Mouse (Mus musculus) heart, embryonic 13.5 days (tissue): Measurements from ENCODE around the gene Rps6kb2. TPM values are rescaled to one million over a fixed set of nuclear protein-coding genes. Genes with fewer than 3 reads are reported as not detected.

Source experiments
- ATAC-seq: fragments of 200-750 bp; cut with Nextera tagmentation; 2 replicates; pipeline ENCODE4 v1.8.0; 2017; ENCODE audit warnings: moderate TSS enrichment; ENCODE audit not compliant: insufficient number of reproducible peaks, low FRiP score, low TSS enrichment; ENCODE audit errors: extremely low read depth
- H3K27ac ChIP-seq: fragments of 300-500 bp; sonication (generic); replicated peaks from 2 replicates; pipeline ENCODE4 v1.5.1; 2015; ENCODE audit warnings: moderate library complexity, mild to moderate bottlenecking, inconsistent platforms
- H3K27me3 ChIP-seq: fragments of 300-500 bp; sonication (generic); replicated peaks from 2 replicates; pipeline ENCODE4 v1.6.1; 2015; ENCODE audit warnings: mild to moderate bottlenecking, inconsistent platforms
- H3K36me3 ChIP-seq: fragments of 300-500 bp; sonication (generic); 2 replicates; pipeline ENCODE4 v1.6.1; 2015; ENCODE audit warnings: mild to moderate bottlenecking, inconsistent platforms
- H3K4me1 ChIP-seq: fragments of 300-500 bp; sonication (generic); 2 replicates; pipeline ENCODE4 v1.6.1; 2015; ENCODE audit warnings: inconsistent platforms
- H3K4me2 ChIP-seq: fragments of 300-500 bp; sonication (generic); 2 replicates; pipeline ENCODE4 v1.6.1; 2015; ENCODE audit warnings: inconsistent platforms, mild to moderate bottlenecking, moderate library complexity
- H3K4me3 ChIP-seq: fragments of 300-500 bp; sonication (generic); 2 replicates; pipeline ENCODE4 v1.5.1; 2015; ENCODE audit warnings: moderate library complexity, mild to moderate bottlenecking, inconsistent platforms
- H3K9ac ChIP-seq: fragments of 300-500 bp; sonication (generic); 2 replicates; pipeline ENCODE4 v1.6.1; 2015; ENCODE audit warnings: inconsistent platforms, mild to moderate bottlenecking, moderate library complexity
- H3K9me3 ChIP-seq: fragments of 300-500 bp; sonication (generic); 2 replicates; pipeline ENCODE4 v1.6.1; 2016; ENCODE audit warnings: inconsistent platforms
- WGBS: fragments of 180-500 bp; shearing (Covaris S2); methylation state at CpG from one replicate; pipeline ENCODE4 v1.1.7; 2015; ENCODE audit warnings: mixed read lengths; 5-methylcytosine and 5-hydroxymethylcytosine counted together
- polyA plus RNA-seq: library from polyadenylated mRNA; unstranded; fragments of >200 nt; fragmentation: Nextera tagmentation; extraction: Ambion mirVana; gene quantifications from 2 replicates; pipeline ENCODE4 v1.2.1, GENCODE M21; 2015

Rps6kb2 gene
- polyA plus RNA-seq, 1 experiment from 2014 or later: 46.0 TPM

GRCm38 (mm10) chr19:4113186-4113805 lies 49.9 kb downstream of the Rps6kb2 start:
- WGBS: 56% methylated on average over 13 of the region's 13 CpGs
- H3K4me3 ChIP-seq: no peak overlapping the region
- H3K4me2 ChIP-seq: no peak overlapping the region
- H3K27me3 ChIP-seq: no peaks in the 10 kb centered on the region
- H3K9ac ChIP-seq: 0 out of 2 replicates have a peak overlapping the region, but pooled peaks have one; percentile 14
- no peak for ATAC-seq
- no peaks in the 10 kb centered on the region for H3K9me3 ChIP-seq
- peaks cover 18% of the 10 kb centered on the region for H3K4me1 ChIP-seq
- peaks cover 78% of the 10 kb centered on the region for H3K36me3 ChIP-seq
- H3K27ac ChIP-seq: peak overlapping the region; percentile 55

- no peak overlapping the region for H3K27ac ChIP-seq
- no peak for ATAC-seq
- H3K36me3 ChIP-seq: peaks cover 74% of the 10 kb centered on the region
- no peak overlapping the region for H3K9ac ChIP-seq
- H3K4me2 ChIP-seq: no peak overlapping the region
- no peaks in the 10 kb centered on the region for H3K9me3 ChIP-seq
- peaks cover 18% of the 10 kb centered on the region for H3K4me1 ChIP-seq
- WGBS: 88% methylated on average over 26 of the region's 26 CpGs
- H3K4me3 ChIP-seq: no peak overlapping the region
- H3K27me3 ChIP-seq: no peaks in the 10 kb centered on the region
Measured at GRCm38 (mm10) chr19:4112063-4112960, 50.8 kb downstream of the Rps6kb2 start.

- Histone ChIP-seq H3K4me3 (no peak overlapping the region), H3K9me3 (no peaks in the 10 kb centered on the region), H3K4me1 (peaks cover 8% of the 10 kb centered on the region), H3K9ac (no peak overlapping the region), H3K4me2 (no peak overlapping the region), H3K36me3 (peaks cover 65% of the 10 kb centered on the region), H3K27me3 (0 out of 2 replicates have a peak, but pooled peaks cover 3% of the 10 kb centered on the region), H3K27ac (no peak overlapping the region)
- 85% methylated on average over 9 of the region's 9 CpGs for WGBS
- ATAC-seq: no peak
Measured at GRCm38 (mm10) chr19:4108535-4108934, 54.6 kb downstream of the Rps6kb2 start.

GRCm38 (mm10) chr19:4106654-4107053 lies 56.5 kb downstream of the Rps6kb2 start:
- Histone ChIP-seq H3K27ac (no peak overlapping the region), H3K27me3 (peaks cover 22% of the 10 kb centered on the region), H3K9me3 (no peaks in the 10 kb centered on the region), H3K4me3 (no peak overlapping the region), H3K4me1 (no peaks in the 10 kb centered on the region), H3K36me3 (peaks cover 57% of the 10 kb centered on the region), H3K9ac (no peak overlapping the region), H3K4me2 (no peak overlapping the region)
- 82% methylated on average over 14 of the region's 14 CpGs for WGBS
- ATAC-seq: no peak

GRCm38 (mm10) chr19:4104675-4105194 lies 58.4 kb downstream of the Rps6kb2 start:
- no peak overlapping the region for H3K4me3 ChIP-seq

More at GRCm38 (mm10) chr19:4104675-4105194, 58.4 kb downstream of the Rps6kb2 start:
- 78% methylated on average over 16 of the region's 16 CpGs for WGBS
- H3K27ac ChIP-seq: no peak overlapping the region
- peaks cover 47% of the 10 kb centered on the region for H3K36me3 ChIP-seq
- peaks cover 38% of the 10 kb centered on the region for H3K27me3 ChIP-seq
- no peak for ATAC-seq
- no peak overlapping the region for H3K9ac ChIP-seq
- peaks cover 17% of the 10 kb centered on the region for H3K4me1 ChIP-seq
- H3K9me3 ChIP-seq: no peaks in the 10 kb centered on the region
- no peak overlapping the region for H3K4me2 ChIP-seq

Other genes starting within 250 kb of the Rps6kb2 start
- 2.2 and 2.3 TPM in 2 replicates for gene Aldh3b1, start 233.5 kb downstream of the Rps6kb2 start, polyA plus RNA-seq
- gene Unc93b1, start 228.2 kb downstream of the Rps6kb2 start, polyA plus RNA-seq: 12.4 and 13.6 TPM in 2 replicates
- gene Aldh3b3, start 204.7 kb downstream of the Rps6kb2 start, polyA plus RNA-seq: not detected in 2 replicates
- gene Aldh3b2, start 191.0 kb downstream of the Rps6kb2 start, polyA plus RNA-seq: 0.06 TPM in 1 of 2 replicates, not detected in the other
- 10.4 and 10.8 TPM in 2 replicates for gene Acy3, start 176.8 kb downstream of the Rps6kb2 start, polyA plus RNA-seq
- not detected in 2 replicates for gene Tbx10, start 170.6 kb downstream of the Rps6kb2 start, polyA plus RNA-seq
- gene Nudt8, start 162.8 kb downstream of the Rps6kb2 start, polyA plus RNA-seq: 51.7 and 60.0 TPM in 2 replicates
- 4.1 and 5.4 TPM in 2 replicates for gene Gm49405, start 162.7 kb downstream of the Rps6kb2 start, polyA plus RNA-seq
- 80.5 and 99.3 TPM in 2 replicates for gene Doc2g, start 160.0 kb downstream of the Rps6kb2 start, polyA plus RNA-seq
- gene Ndufv1, start 150.5 kb downstream of the Rps6kb2 start, polyA plus RNA-seq: 407 and 462 TPM in 2 replicates
- 380 and 421 TPM in 2 replicates for gene Gstp1, start 125.4 kb downstream of the Rps6kb2 start, polyA plus RNA-seq
- 5.1 and 5.9 TPM in 2 replicates for gene Gstp2, start 117.3 kb downstream of the Rps6kb2 start, polyA plus RNA-seq
- 0.29 and 0.61 TPM in 2 replicates for gene Gstp3, start 103.8 kb downstream of the Rps6kb2 start, polyA plus RNA-seq
- gene Cabp2, start 81.8 kb downstream of the Rps6kb2 start, polyA plus RNA-seq: not detected in 2 replicates
- 64.5 and 64.9 TPM in 2 replicates for gene Cdk2ap2, start 66.2 kb downstream of the Rps6kb2 start, polyA plus RNA-seq
- gene Pitpnm1, start 63.4 kb downstream of the Rps6kb2 start, polyA plus RNA-seq: 18.2 and 21.8 TPM in 2 replicates
- gene Aip, start 37.5 kb downstream of the Rps6kb2 start, polyA plus RNA-seq: 84.3 and 96.3 TPM in 2 replicates
- not detected in 2 replicates for gene Gpr152, start 23.6 kb downstream of the Rps6kb2 start, polyA plus RNA-seq
- gene Cabp4, start 19.3 kb downstream of the Rps6kb2 start, polyA plus RNA-seq: not detected in 2 replicates
- 107 and 122 TPM in 2 replicates for gene Coro1b, start 14.7 kb downstream of the Rps6kb2 start, polyA plus RNA-seq
- gene Ptprcap, start 9.8 kb downstream of the Rps6kb2 start, polyA plus RNA-seq: 1.2 and 1.4 TPM in 2 replicates
- gene Carns1, start 12.1 kb upstream of the Rps6kb2 start, polyA plus RNA-seq: 4.4 and 5.0 TPM in 2 replicates
- gene Tbc1d10c, start 27.9 kb upstream of the Rps6kb2 start, polyA plus RNA-seq: 2.0 and 2.7 TPM in 2 replicates
- 642 and 729 TPM in 2 replicates for gene Ppp1ca, start 28.7 kb upstream of the Rps6kb2 start, polyA plus RNA-seq
- 21.3 and 22.2 TPM in 2 replicates for gene Rad9a, start 38.3 kb upstream of the Rps6kb2 start, polyA plus RNA-seq
- 1.1 and 1.9 TPM in 2 replicates for gene Clcf1, start 50.9 kb upstream of the Rps6kb2 start, polyA plus RNA-seq
- gene AC109138.7, start 51.0 kb upstream of the Rps6kb2 start, polyA plus RNA-seq: not detected in 2 replicates
- gene Pold4, start 68.5 kb upstream of the Rps6kb2 start, polyA plus RNA-seq: 19.9 and 23.5 TPM in 2 replicates
- gene Ssh3, start 105.8 kb upstream of the Rps6kb2 start, polyA plus RNA-seq: 5.0 and 6.7 TPM in 2 replicates
- 1.0 and 1.6 TPM in 2 replicates for gene Ankrd13d, start 119.8 kb upstream of the Rps6kb2 start, polyA plus RNA-seq
- gene Grk2, start 142.9 kb upstream of the Rps6kb2 start, polyA plus RNA-seq: 9.4 and 12.9 TPM in 2 replicates
- gene Kdm2a, start 234.9 kb upstream of the Rps6kb2 start, polyA plus RNA-seq: 31.6 and 35.5 TPM in 2 replicates